Mouse (Mus musculus): ENCODE data around the gene Kcne2.

DNA sequence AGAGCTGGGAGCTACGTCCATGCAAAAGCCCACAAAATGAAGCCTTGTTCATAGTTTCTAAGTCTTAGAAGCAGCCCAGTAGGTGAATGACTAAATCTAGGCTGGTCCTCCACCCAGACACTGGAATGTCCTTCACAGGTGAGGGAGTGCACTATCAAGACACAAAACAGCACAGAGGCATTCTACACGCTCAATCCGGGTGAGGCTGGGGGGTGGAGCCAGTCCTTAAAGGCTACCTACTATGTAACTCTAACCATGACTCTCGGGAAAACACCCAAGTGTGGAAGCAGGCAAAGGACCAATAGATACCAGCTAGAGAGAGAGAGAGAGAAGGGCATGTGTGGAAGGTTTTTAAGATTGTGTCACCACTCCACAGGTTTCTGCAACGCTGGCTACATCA, 41.7 kb upstream of the Kcne2 start:
- TF ChIP-seq CTCF (IDR thresholded peaks at IDR 0.05; ENCODE audit: extremely low read depth, insufficient read depth, low read length), result no peak
- TF ChIP-seq POLR2A (IDR thresholded peaks at IDR 0.05; ENCODE audit: extremely low read depth, insufficient read depth, low read length), result no peak

All from cortical plate, adult 2 months (tissue).